Mouse (Mus musculus) midbrain, postnatal 0 days (tissue): ENCODE data around the gene Idua. TPM values are rescaled to one million over a fixed set of nuclear protein-coding genes. Genes with fewer than 3 reads are reported as not detected.

Experiments
- ATAC-seq: fragments of 200-750 bp; cut with Nextera tagmentation; 2 replicates; pipeline ENCODE4 v1.8.0; 2017; ENCODE audit warnings: moderate number of reproducible peaks, mild to moderate bottlenecking, moderate TSS enrichment, moderate library complexity; ENCODE audit not compliant: low FRiP score
- DNase-seq: peaks from one replicate; pipeline ENCODE4 v3.0.0-alpha.2; 2015; ENCODE audit warnings: low spot score
- H3K27ac ChIP-seq: fragments of 300-500 bp; sonication (generic); 2 replicates; pipeline ENCODE4 v1.5.1; 2014; ENCODE audit warnings: low read depth, mild to moderate bottlenecking, low read length, mixed read lengths
- H3K27me3 ChIP-seq: fragments of 300-500 bp; sonication (generic); 2 replicates; pipeline ENCODE4 v1.6.1; 2014; ENCODE audit warnings: low read length, control low read depth, mixed read lengths; ENCODE audit not compliant: insufficient read depth
- H3K36me3 ChIP-seq: fragments of 300-500 bp; sonication (generic); 2 replicates; pipeline ENCODE4 v1.6.1; 2014; ENCODE audit warnings: low read length, control low read depth, mixed read lengths; ENCODE audit not compliant: insufficient read depth
- H3K4me1 ChIP-seq: fragments of 300-500 bp; sonication (generic); 2 replicates; pipeline ENCODE4 v1.6.1; 2014; ENCODE audit warnings: mild to moderate bottlenecking, control low read depth, antibody characterized with exemption, low read length, mixed read lengths; ENCODE audit not compliant: insufficient read depth
- H3K4me2 ChIP-seq: fragments of 300-500 bp; sonication (generic); 2 replicates; pipeline ENCODE4 v1.6.1; 2014; ENCODE audit warnings: low read depth, mild to moderate bottlenecking, low read length, mixed read lengths; ENCODE audit not compliant: poor library complexity, severe bottlenecking
- H3K4me3 ChIP-seq: fragments of 300-500 bp; sonication (generic); 2 replicates; pipeline ENCODE4 v1.5.1; 2014; ENCODE audit warnings: low read depth, mild to moderate bottlenecking, low read length, moderate library complexity
- H3K9ac ChIP-seq: fragments of 300-500 bp; sonication (generic); replicated peaks from 2 replicates; pipeline ENCODE4 v1.6.1; 2014; ENCODE audit warnings: mild to moderate bottlenecking, low read length, moderate library complexity, mixed read lengths; ENCODE audit not compliant: poor library complexity, severe bottlenecking
- H3K9me3 ChIP-seq: fragments of 300-500 bp; sonication (generic); 2 replicates; pipeline ENCODE4 v1.6.1; 2016; ENCODE audit warnings: low read length, control low read depth
- CTCF ChIP-seq: IDR thresholded peaks from 2 replicates; pipeline ENCODE4 v1.5.1; 2016; ENCODE audit warnings: antibody characterized with exemption, mild to moderate bottlenecking
- WGBS: fragments of 180-500 bp; shearing (Covaris S2); extraction: QIAGEN DNeasy Blood & Tissue Kit; methylation state at CpG from one replicate; pipeline ENCODE4 v1.1.7; 2014; 5-methylcytosine and 5-hydroxymethylcytosine counted together
- polyA plus RNA-seq: library from polyadenylated mRNA; unstranded; fragments of >200 nt; fragmentation: Nextera tagmentation; extraction: Ambion mirVana; gene quantifications from 2 replicates; pipeline ENCODE4 v1.2.1, GENCODE M21; 2015
- total RNA-seq: library from RNA; depleted of rRNA; stranded (reverse); fragments of >200 nt; gene quantifications from 2 replicates; pipeline ENCODE4 v1.2.3, GENCODE M21; 2014

Gene Idua
- total and polyA plus RNA-seq, 2 experiments from 2014 or later: 8.8 to 10.9 TPM

- no peak overlapping the region for H3K4me2 ChIP-seq
- DNase-seq (no peak), ATAC-seq (no peak)
- 75% methylated on average over 1 of the region's 1 CpGs for WGBS
- no peak overlapping the region for H3K27ac ChIP-seq
- peaks cover 6% of the 10 kb centered on the region; the same call in 1 of the 2 replicates for H3K4me1 ChIP-seq
- no peak overlapping the region for H3K9ac ChIP-seq
- peaks cover 40% of the 10 kb centered on the region for H3K36me3 ChIP-seq
- no peaks in the 10 kb centered on the region for H3K9me3 ChIP-seq
- no peak overlapping the region for H3K4me3 ChIP-seq
- TF ChIP-seq CTCF: no peak
- H3K27me3 ChIP-seq: no peaks in the 10 kb centered on the region
These were observed 1.5 kb upstream of the Idua start for GRCm38 (mm10) chr5:108658611-108659010.

GRCm38 (mm10) chr5:108660632-108661268 is 619 bp downstream of the Idua start:
- peaks cover 18% of the 10 kb centered on the region for H3K36me3 ChIP-seq
- peaks cover 6% of the 10 kb centered on the region; the same call in 1 of the 2 replicates for H3K4me1 ChIP-seq
- H3K4me2 ChIP-seq: peak overlapping the region; percentile 94
- ATAC-seq: peak; percentile 93
- peak overlapping the region; percentile 93 for H3K4me3 ChIP-seq
- 14% methylated on average over 36 of the region's 36 CpGs for WGBS
- TF ChIP-seq CTCF: no peak
- H3K27ac ChIP-seq: peak overlapping the region; percentile 51
- H3K9me3 ChIP-seq: no peaks in the 10 kb centered on the region
- peak overlapping the region; percentile 96 for H3K9ac ChIP-seq
- peak; percentile 92 for DNase-seq
- H3K27me3 ChIP-seq: no peaks in the 10 kb centered on the region

GRCm38 (mm10) chr5:108662772-108663171 is 2.6 kb downstream of the Idua start:
- TF ChIP-seq CTCF: no peak
- ATAC-seq (no peak), DNase-seq (no peak)
- no peaks in the 10 kb centered on the region for H3K9me3 ChIP-seq
- H3K27ac ChIP-seq: no peak overlapping the region
- peaks cover 6% of the 10 kb centered on the region; the same call in 1 of the 2 replicates for H3K4me1 ChIP-seq
- H3K36me3 ChIP-seq: 0 out of 2 replicates have a peak, but pooled peaks cover 2% of the 10 kb centered on the region
- H3K4me3 ChIP-seq: no peak overlapping the region
- no peaks in the 10 kb centered on the region for H3K27me3 ChIP-seq
- H3K9ac ChIP-seq: no peak overlapping the region
- no peak overlapping the region for H3K4me2 ChIP-seq
- WGBS: 86% methylated on average over 4 of the region's 4 CpGs

- Histone ChIP-seq H3K36me3 (no peaks in the 10 kb centered on the region), H3K4me3 (no peak overlapping the region), H3K4me2 (no peak overlapping the region), H3K9me3 (no peaks in the 10 kb centered on the region), H3K9ac (no peak overlapping the region), H3K27me3 (no peaks in the 10 kb centered on the region), H3K4me1 (peaks cover 5% of the 10 kb centered on the region; the same call in 1 of the 2 replicates), H3K27ac (no peak overlapping the region)
- DNase-seq (no peak), ATAC-seq (no peak)
- no peak for TF ChIP-seq CTCF
- WGBS: 45% methylated on average over 3 of the region's 3 CpGs
These were observed 4.9 kb downstream of the Idua start for GRCm38 (mm10) chr5:108665066-108665465.

GRCm38 (mm10) chr5:108667370-108667769 is 7.2 kb downstream of the Idua start:
- no peak for TF ChIP-seq CTCF
- Histone ChIP-seq H3K9me3 (no peaks in the 10 kb centered on the region), H3K27ac (no peak overlapping the region), H3K4me2 (no peak overlapping the region), H3K9ac (no peak overlapping the region), H3K4me3 (no peak overlapping the region), H3K27me3 (no peaks in the 10 kb centered on the region), H3K4me1 (peaks cover 5% of the 10 kb centered on the region; the same call in 1 of the 2 replicates), H3K36me3 (peaks cover 4% of the 10 kb centered on the region)
- 86% methylated on average over 2 of the region's 2 CpGs for WGBS
- DNase-seq (no peak), ATAC-seq (no peak)

- Histone ChIP-seq H3K4me1 (peaks cover 5% of the 10 kb centered on the region; the same call in 1 of the 2 replicates), H3K9me3 (no peaks in the 10 kb centered on the region), H3K9ac (peak overlapping the region; percentile 70; the same call in 1 of the 2 replicates), H3K4me3 (peak overlapping the region; percentile 47), H3K27ac (peak overlapping the region; percentile 91), H3K36me3 (peaks cover 7% of the 10 kb centered on the region), H3K4me2 (peak overlapping the region; percentile 66), H3K27me3 (no peaks in the 10 kb centered on the region)
- WGBS: 8% methylated on average over 3 of the region's 3 CpGs
- ATAC-seq (no peak; the same call in 1 of the 2 replicates), DNase-seq (no peak)
- TF ChIP-seq CTCF: no peak
These were observed 8.3 kb downstream of the Idua start for GRCm38 (mm10) chr5:108668387-108668932.
